ENCODE assay signal across 17 mouse cellular contexts in the genomic region with DNA sequence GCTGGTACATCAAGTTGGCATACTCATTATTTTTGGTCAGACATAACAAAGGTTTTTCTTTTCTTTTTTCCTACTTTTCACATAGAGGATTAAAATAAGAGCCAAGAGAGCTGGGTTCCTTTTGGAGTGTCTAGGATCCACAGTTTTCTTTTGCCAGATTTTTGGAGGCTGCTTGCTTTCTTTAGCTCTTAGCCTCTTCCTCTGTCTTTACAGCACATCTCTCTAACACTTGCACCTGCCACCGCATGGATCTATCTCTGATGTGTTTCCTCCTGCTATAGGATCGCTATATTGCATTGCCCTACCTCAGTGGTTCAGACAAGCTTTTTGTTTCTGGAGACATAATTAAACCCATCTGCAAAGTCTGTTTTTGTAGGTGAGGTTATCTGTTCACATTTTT.
"Had no signal": no experiment of that assay in that cellular context is flagged by ENCODE, and none has a peak within 500 bp of the region (broad histone marks: within the 10 kb centered on the region; RNA-seq: fewer than 3 reads in every experiment).

No protein-coding gene starts in this region.

- ATAC-seq: hindbrain, postnatal 0 days; intestine, embryonic 16.5 days; liver, embryonic 12.5 days had no signal

- DNase-seq: gastrocnemius, postnatal 14 days; gastrocnemius, postnatal 36 days; heart, adult 11 months; heart, adult 2 months; heart, postnatal 14 days; heart, postnatal 36 days; kidney, adult 11 months; kidney, adult 2 months; kidney, adult 9 months; kidney, postnatal 14 days; kidney, postnatal 36 days; layer of hippocampus, adult 9-11 months; layer of hippocampus, postnatal 36 days; left cerebral cortex, postnatal 4 days had no signal
